ENCODE assay signal across 24 mouse cellular contexts in genomic region chr7:49475282-49475681, GRCm38 (mm10).
A peak's percentile ranks its signal among the peaks of the same experiment; 100 is the strongest.
DNase-seq lines count a peak whose midpoint lies in the region; ATAC-seq and TF ChIP-seq lines count a peak whose summit lies in the region.
"Had no signal": no experiment of that assay in that cellular context is flagged by ENCODE, and none has a peak within 500 bp of the region (broad histone marks: within the 10 kb centered on the region; RNA-seq: fewer than 3 reads in every experiment).

No protein-coding gene starts in this region.

- TF ChIP-seq CTCF in heart, postnatal 0 days (IDR thresholded peaks at IDR 0.05; ENCODE audit: low read depth), result no peak
- TF ChIP-seq CTCF in lung, postnatal 0 days (IDR thresholded peaks at IDR 0.05), result no peak

- H3K4me2 ChIP-seq in heart, postnatal 0 days (ENCODE audit: low read depth, low read length), result no peak overlapping the region
- no peak overlapping the region for H3K4me2 ChIP-seq in lung, postnatal 0 days (replicated peaks; ENCODE audit: low read depth, low read length)
- H3K4me2 ChIP-seq: embryonic facial prominence, embryonic 12.5 days; embryonic facial prominence, embryonic 15.5 days; heart, embryonic 12.5 days; hindbrain, embryonic 13.5 days; intestine, embryonic 15.5 days had no signal

- H3K27ac ChIP-seq in heart, postnatal 0 days (ENCODE audit: low read depth), result no peak overlapping the region
- no peak overlapping the region for H3K27ac ChIP-seq in lung, postnatal 0 days (ENCODE audit: low read length)
- H3K27ac ChIP-seq: embryonic facial prominence, embryonic 12.5 days; embryonic facial prominence, embryonic 15.5 days; gastrocnemius, adult 2 months; hindbrain, embryonic 10.5 days; hindbrain, embryonic 13.5 days; intestine, embryonic 15.5 days had no signal

- WGBS in heart, postnatal 0 days, result 51% methylated on average over 6 of the region's 6 CpGs
- WGBS in lung, postnatal 0 days, result 29% methylated on average over 6 of the region's 6 CpGs

- TF ChIP-seq EP300 in heart, postnatal 0 days (IDR thresholded peaks at IDR 0.05; ENCODE audit: low read depth), result no peak
- peak; percentile 55 for TF ChIP-seq EP300 in lung, postnatal 0 days (IDR thresholded peaks at IDR 0.05)

- DNase-seq in heart, postnatal 0 days (ENCODE audit: low spot score), result peak; percentile 25
- no peak for DNase-seq in heart, adult 8-10 months (ENCODE audit: low spot score)
- DNase-seq in lung, postnatal 0 days (ENCODE audit: low spot score), result peak; percentile 58
- no peak for DNase-seq in lung, postnatal 25 days (ENCODE audit: low spot score)
- peak; percentile 92 for DNase-seq in Muller cell, postnatal 12 days (ENCODE audit: inconsistent ontology term)
- DNase-seq in cerebellum, adult 9-10 months, result no peak
- DNase-seq: adrenal gland, postnatal 10 days; adrenal gland, postnatal 36 days; cerebellum, adult 18-20 months; cerebellum, adult 9-11 months; cerebellum, postnatal 25 days; forebrain, postnatal 0 days; gastrocnemius, adult 2 months; gastrocnemius, postnatal 14 days; heart, postnatal 36 days had no signal

- no peak overlapping the region for H3K4me3 ChIP-seq in heart, postnatal 0 days (ENCODE audit: low read depth, low read length)
- H3K4me3 ChIP-seq in lung, postnatal 0 days (ENCODE audit: low read depth, low read length), result no peak overlapping the region
- H3K4me3 ChIP-seq: embryonic facial prominence, embryonic 12.5 days; embryonic facial prominence, embryonic 15.5 days; gastrocnemius, adult 2 months; heart, embryonic 12.5 days; hindbrain, embryonic 10.5 days; hindbrain, embryonic 13.5 days; intestine, embryonic 15.5 days had no signal

- H3K9me3 ChIP-seq in heart, postnatal 0 days (replicated peaks; ENCODE audit: control insufficient read depth, low read length), result no peaks in the 10 kb centered on the region
- no peaks in the 10 kb centered on the region for H3K9me3 ChIP-seq in lung, postnatal 0 days (ENCODE audit: low read length)
- H3K9me3 ChIP-seq: embryonic facial prominence, embryonic 12.5 days; embryonic facial prominence, embryonic 15.5 days; heart, embryonic 12.5 days; hindbrain, embryonic 10.5 days; hindbrain, embryonic 13.5 days; intestine, embryonic 15.5 days had no signal

- H3K36me3 ChIP-seq in heart, postnatal 0 days (replicated peaks; ENCODE audit: control insufficient read depth, insufficient read depth, low read length), result no peaks in the 10 kb centered on the region
- no peaks in the 10 kb centered on the region for H3K36me3 ChIP-seq in lung, postnatal 0 days (ENCODE audit: insufficient read depth, low read length)
- H3K36me3 ChIP-seq: embryonic facial prominence, embryonic 12.5 days; embryonic facial prominence, embryonic 15.5 days; heart, embryonic 12.5 days; hindbrain, embryonic 13.5 days had no signal

- H3K4me1 ChIP-seq in heart, postnatal 0 days (ENCODE audit: control insufficient read depth, insufficient read depth), result peaks cover 6% of the 10 kb centered on the region; the same call in 1 of the 2 replicates
- H3K4me1 ChIP-seq in lung, postnatal 0 days (ENCODE audit: insufficient read depth, low read depth, low read length), result peaks cover 11% of the 10 kb centered on the region; the same call in 1 of the 2 replicates

- H3K27me3 ChIP-seq in heart, postnatal 0 days (ENCODE audit: control insufficient read depth, insufficient read depth, low read length), result no peaks in the 10 kb centered on the region
- H3K27me3 ChIP-seq in lung, postnatal 0 days (replicated peaks; ENCODE audit: insufficient read depth, low read length), result no peaks in the 10 kb centered on the region
- H3K27me3 ChIP-seq: embryonic facial prominence, embryonic 12.5 days; embryonic facial prominence, embryonic 15.5 days; heart, embryonic 12.5 days; hindbrain, embryonic 13.5 days; intestine, embryonic 15.5 days; Patski had no signal

- H3K9ac ChIP-seq in heart, postnatal 0 days (replicated peaks; ENCODE audit: low read depth, low read length), result no peak overlapping the region
- H3K9ac ChIP-seq in lung, postnatal 0 days (replicated peaks; ENCODE audit: low read depth), result no peak overlapping the region
- H3K9ac ChIP-seq: embryonic facial prominence, embryonic 12.5 days; embryonic facial prominence, embryonic 15.5 days; forebrain, postnatal 0 days; heart, embryonic 12.5 days; hindbrain, embryonic 13.5 days; intestine, embryonic 15.5 days had no signal

- no peak for ATAC-seq in heart, postnatal 0 days (ENCODE audit: insufficient read depth, low read depth)
- no peak for ATAC-seq in lung, postnatal 0 days
- ATAC-seq: forebrain, embryonic 14.5 days; forebrain, postnatal 0 days; hindbrain, embryonic 16.5 days; intestine, embryonic 15.5 days; Patski had no signal

Comparison
In these comparisons a context has a peak if more than half of its experiments do, and no peak if none do; other contexts are left out.
1. DNase-seq: peak in heart, postnatal 0 days (single experiment), lung, postnatal 0 days (single experiment) and Muller cell, postnatal 12 days (single experiment); none in heart, adult 8-10 months (single experiment), lung, postnatal 25 days (single experiment) and cerebellum, adult 9-10 months (single experiment).